Mouse (Mus musculus) gastrocnemius, adult 8-10 months (tissue): ENCODE measurements around the gene Pts. TPM values are rescaled to one million over a fixed set of nuclear protein-coding genes. Genes with fewer than 3 reads are reported as not detected.

Source experiments
- DNase-seq, 2 experiments: peaks; one replicate each; pipeline ENCODE4 v3.0.0; 2022; ENCODE audit warnings: low spot score in 2 of 2
- total RNA-seq, 4 experiments: library from RNA; stranded (reverse); gene quantifications; 2 replicates each; pipeline ENCODE4 v1.2.4; 2022

The Pts gene
- total RNA-seq: 10 to 100 TPM; 10.1 to 13.7 (median 11.7) TPM

DNA sequence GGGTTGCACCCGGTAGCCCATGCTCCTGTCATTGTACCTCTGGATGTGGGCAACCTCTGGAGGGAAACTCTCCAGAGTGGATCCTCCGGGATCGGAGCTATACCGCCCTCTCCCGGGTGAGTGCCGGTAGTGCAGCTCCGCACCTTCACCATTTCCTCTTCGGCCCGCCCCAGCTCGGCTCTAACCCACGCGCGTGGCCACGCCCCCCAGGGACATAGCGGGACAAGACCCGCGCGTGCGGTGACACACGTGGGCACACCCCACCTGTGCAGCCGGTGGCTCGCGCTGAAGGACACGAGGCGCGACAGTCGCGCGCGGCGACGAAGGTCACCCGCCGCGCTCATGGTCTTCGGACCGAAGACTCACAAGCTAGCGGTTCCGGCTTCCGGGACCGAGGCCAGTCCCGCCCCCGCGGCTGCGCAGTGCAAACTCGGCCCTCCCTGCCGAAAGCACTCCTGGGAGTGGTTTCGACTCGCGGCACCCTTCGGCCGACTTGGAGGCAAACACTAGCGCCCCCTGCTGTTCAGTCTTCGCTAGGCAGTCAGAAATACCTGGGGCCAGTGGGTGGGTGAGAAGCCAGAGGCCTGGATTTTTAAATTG, at the start of gene Pts:
Gene Pts, minus strand, starts transcription at position 432 of the 600 bp plus-strand sequence.
- DNase-seq: peak; percentile 93 to 95

DNA sequence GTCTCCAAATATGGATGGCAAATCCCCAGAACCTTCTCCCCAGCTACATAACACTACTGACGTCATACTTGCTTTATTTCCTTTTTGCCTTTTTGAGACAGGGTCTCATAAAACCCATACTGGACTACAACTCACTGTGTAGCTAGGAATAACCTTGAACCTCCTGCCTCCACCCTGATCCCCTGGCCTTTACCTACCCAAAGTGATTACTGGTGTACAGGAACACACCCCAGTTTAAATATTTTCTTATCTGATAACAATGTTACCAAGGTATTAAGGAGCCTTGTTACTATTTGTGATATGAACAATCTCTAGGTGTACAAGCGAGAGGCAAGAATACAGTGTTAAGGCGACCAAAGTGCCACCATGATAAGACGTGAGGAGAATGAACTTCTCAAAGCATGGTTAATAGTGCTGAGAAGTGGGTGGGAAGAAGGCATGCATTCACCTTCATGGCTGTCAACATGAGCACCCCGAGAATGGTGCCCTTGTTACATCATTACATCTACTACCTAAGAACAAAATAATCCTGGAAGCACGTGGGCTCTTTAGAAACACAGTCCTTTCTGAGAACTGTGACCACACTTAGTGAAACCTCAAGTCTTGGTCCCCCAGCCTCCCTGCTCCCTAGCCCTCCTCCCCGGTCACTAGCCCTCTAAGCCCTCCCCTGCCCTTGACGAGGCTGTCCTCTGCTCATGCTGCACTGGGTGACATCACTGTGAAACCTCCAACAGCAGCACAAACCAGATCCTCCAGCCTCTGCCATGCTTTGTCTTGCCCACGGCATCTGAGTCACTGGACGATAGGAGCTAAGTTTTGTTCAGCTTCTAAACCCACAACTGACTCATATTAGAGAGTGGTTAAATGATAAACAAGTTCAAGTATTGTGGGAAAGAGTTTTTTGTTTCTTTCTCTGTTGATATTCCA, 41.3 kb upstream of the Pts start:
- DNase-seq: no peak

DNA sequence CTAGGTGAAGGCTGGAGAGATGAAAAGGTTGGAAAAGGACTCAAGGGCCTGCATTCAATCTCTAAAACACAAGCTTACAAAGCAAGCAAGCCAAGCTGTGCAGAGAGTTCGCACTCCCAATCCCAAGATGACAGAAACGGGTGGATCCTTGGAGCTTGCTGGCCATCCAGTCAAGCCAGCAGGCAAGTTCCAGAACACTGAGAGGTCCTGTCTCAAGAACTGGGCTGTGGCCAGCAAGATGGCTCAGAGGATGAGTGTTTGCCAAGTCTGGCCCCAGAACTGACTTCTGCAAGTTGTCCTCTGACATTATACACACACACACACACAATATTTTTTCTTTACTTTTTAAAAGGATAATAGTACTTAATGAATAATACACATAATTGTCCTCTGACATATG, 39.4 kb upstream of the Pts start:
- DNase-seq: no peak

- no peak for DNase-seq
Measured at GRCm38 (mm10) chr9:50567372-50567771, 38.8 kb upstream of the Pts start.

- DNase-seq: no peak
Measured at GRCm38 (mm10) chr9:50565940-50566339, 37.4 kb upstream of the Pts start.

GRCm38 (mm10) chr9:50565173-50565572, 36.6 kb upstream of the Pts start:
- no peak for DNase-seq

- DNase-seq: no peak
Measured at GRCm38 (mm10) chr9:50561918-50562360, 33.4 kb upstream of the Pts start.

DNA sequence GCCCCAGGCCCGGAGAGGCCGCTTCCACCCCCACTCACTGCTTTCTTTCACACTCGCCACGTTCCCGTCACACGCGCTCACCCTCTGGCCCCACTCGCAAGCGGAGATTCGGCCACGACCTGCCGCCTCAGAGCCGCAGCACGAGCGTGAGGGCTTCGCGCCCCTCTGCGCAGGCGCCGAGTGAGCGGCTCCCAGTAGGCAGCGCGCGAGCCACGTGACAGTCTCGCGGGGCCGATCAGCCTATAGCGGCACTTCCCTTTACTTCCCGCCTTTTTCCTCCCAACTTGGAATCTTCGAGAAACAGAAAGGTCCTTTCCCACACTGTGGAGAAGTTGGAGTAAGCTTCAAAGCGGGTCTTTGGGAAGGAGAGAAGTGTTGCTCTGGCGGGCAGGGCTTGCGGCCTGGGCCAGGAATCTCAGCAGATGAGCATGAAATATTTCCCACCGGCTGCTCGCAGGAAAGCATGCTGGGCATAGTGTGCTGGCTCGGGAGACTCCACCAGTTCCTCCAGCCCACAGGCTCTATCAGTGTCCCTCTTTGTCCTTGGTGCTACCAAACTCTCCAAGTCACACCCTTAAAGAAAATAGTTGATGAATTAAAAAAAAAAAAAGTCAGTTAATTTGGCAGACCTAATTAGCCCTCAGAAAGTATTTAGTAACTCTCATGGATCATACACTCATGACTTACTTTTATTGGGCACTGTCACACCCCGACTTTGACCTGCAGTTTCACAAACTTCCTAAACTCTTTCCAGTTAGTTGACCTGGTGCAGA, 32.8 kb upstream of the Pts start, which contains the start of gene Tex12:
Gene Tex12, minus strand, starts transcription at position 181 of the 773 bp plus-strand sequence.
- no peak for DNase-seq

- DNase-seq: no peak
Measured at GRCm38 (mm10) chr9:50555094-50555446, 26.5 kb upstream of the Pts start, which contains the start of gene Bco2. Gene Bco2, minus strand, starts transcription at chr9:50555181.

DNA sequence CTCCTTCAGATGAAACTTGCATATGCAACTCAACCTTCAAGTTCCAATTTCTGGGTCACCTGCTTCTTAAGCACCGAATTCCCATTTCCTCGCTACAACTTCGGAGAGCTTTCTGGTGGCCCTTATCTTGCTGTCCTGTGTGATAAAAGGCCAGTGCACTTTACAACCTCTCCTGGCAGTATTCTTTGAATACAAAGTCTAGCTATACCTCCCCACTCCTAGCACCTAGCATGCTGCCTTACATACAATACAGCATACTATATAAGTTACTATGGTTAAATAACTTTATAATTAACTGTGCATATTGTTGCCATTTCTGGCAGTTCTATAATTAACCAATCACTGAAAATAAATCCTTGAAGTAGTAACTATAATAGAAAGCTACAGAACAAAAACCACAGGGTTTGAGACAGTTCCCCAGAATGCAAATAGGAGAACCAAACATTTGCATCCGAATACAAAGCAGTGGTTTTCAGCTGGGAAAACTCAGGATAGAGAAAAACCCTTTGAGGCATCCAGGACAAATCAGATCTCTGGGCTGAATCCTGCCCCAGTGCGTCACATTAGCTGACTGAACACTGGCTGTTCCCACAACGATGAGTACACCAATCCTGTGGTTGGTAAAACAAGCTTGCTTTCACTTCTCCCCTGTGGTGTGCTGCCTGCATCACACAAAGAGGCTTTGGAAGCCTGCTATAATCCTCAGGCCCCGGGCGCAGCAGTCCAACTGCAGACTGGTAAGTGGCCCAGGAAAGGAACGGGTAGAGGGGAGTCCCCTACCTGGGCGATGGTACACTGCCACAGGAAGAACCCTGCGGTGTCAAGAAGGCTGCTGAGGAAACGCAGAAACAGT, 25.9 kb upstream of the Pts start, which contains the start of gene Il18:
Gene Il18, plus strand, starts transcription at position 587 of the 853 bp plus-strand sequence.
- no peak for DNase-seq

DNA sequence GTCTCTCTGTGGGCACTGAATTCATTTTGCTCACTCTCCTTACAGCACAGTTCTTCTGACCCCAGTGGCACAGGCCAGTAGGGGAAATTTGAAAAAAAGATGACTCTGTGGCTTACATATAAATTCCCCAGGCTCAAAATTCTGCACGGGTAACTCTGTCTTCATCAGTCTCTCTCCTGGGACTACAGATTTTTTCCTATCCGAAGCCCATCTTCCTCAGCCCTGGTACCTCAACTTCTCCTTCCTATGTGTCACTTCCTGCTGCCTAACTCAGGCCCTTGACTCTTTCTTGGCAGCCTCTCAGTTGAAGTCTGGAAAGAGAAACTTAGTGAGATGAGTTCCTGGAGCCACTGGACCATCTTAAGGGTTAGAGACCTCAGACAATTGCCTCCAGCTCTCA, 25.0 kb upstream of the Pts start:
- DNase-seq: no peak

GRCm38 (mm10) chr9:50552206-50552605, 23.7 kb upstream of the Pts start:
- DNase-seq: no peak

GRCm38 (mm10) chr9:50548936-50549335, 20.4 kb upstream of the Pts start:
- DNase-seq: no peak

GRCm38 (mm10) chr9:50547859-50548478, 19.4 kb upstream of the Pts start:
- no peak for DNase-seq

DNA sequence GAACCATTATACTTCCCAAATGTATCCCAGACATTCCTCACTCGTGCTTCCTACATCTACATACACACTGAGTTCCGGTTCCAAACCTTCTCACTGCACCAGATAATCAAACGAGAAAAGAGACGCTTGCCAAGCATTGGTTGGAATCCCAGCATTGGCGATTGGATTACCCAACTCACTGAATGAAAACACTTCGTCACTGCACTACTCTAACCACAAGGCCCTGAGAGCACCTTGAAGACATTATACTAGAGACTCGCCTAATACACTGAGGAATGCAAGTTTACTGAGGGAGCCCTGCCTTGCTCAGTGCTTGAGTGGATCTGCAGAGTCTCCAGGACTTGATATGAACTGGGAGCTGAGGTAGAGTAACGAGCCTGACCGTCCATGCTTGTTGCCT, 13.9 kb upstream of the Pts start:
- DNase-seq: no peak

- no peak for DNase-seq
Measured at GRCm38 (mm10) chr9:50540170-50540569, 11.6 kb upstream of the Pts start.

GRCm38 (mm10) chr9:50537295-50537694, 8.8 kb upstream of the Pts start:
- DNase-seq: no peak

DNA sequence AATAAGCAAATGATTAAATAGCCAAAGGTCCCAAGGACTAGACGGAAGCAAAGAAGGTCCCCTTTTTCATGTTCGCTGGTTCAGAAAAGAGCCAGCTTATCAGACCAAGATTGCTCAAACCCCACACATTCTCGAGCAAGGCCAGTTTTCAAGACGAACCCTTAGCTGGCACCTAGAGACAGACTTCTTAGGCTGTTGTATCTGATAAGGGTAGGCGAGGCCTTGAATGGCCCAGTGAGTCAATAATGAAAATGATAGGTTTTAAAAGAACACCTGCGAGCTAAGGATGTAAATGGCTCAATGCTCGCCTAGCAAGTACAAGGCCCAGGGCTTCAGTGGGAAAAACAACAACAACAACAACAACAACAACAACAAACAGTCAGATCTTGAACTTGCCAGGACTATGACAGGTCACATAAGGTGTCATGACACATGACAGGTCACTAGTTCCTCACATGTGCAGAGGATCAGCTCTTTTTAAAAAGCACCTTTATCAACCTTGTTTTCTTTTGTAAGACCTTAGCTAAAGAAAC, 8.1 kb upstream of the Pts start:
- no peak for DNase-seq

DNA sequence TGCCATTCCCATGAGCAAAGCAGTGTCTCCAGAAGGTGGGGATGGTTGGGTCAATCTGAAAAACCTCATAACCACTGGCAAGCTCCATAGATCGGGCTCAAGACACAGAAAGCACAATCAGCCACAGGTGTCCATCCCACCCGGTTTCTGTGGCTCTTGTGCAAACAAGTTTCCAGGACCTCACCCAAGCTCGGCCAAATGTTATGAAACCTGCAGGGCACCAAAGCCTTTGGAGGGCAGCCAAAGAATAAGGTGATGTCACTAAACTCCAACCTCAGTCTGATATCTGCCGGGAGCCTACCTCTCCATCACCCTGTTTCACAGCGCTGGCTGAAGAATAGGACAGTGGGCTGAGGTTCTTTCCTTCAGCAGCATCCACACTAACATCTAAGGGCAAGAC, 7.4 kb upstream of the Pts start:
- no peak for DNase-seq

DNA sequence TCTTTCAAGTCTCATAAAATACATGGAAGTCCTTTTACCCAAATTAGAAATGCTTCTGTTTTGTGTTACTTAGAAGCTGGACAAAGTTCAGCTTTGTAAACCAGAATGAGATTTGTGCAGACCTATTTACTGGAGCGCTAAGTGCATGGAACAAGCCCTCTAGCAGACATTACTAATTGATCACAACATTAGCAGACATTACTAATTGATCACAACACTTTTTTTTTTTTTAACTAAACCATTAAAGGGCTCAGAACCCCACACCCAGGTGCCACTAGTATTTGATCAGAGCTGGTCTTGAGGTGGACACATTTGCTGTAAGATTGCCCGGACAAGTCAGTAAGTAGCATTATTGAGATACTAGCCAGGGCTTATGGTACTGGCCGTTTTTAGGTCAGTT, 5.3 kb upstream of the Pts start:
- DNase-seq: no peak
